Mouse (Mus musculus) megakaryocyte, embryonic 14.5 days (primary cell): Measurements from ENCODE around the gene Accsl.

Experiments
- FLI1 ChIP-seq: IDR thresholded peaks from 2 replicates; pipeline ENCODE4 v1.6.1; 2012; ENCODE audit warnings: low read length, inconsistent platforms, mixed read lengths
- GATA1 ChIP-seq: IDR thresholded peaks from 3 replicates; pipeline ENCODE4 v1.6.1; 2012; ENCODE audit warnings: mixed read lengths, low read length, inconsistent platforms, borderline replicate concordance

GRCm38 (mm10) chr2:93874606-93875005, 5.6 kb upstream of the Accsl start:
- no peak for TF ChIP-seq FLI1
- no peak for TF ChIP-seq GATA1
